Mouse (Mus musculus): ENCODE measurements around the gene Gga2.

Gga2 gene

GRCm38 (mm10) chr7:121938124-121938891 lies 82.7 kb downstream of the Gga2 start:
- DNase-seq (ENCODE audit: low read depth, low spot score), result no peak

DNA sequence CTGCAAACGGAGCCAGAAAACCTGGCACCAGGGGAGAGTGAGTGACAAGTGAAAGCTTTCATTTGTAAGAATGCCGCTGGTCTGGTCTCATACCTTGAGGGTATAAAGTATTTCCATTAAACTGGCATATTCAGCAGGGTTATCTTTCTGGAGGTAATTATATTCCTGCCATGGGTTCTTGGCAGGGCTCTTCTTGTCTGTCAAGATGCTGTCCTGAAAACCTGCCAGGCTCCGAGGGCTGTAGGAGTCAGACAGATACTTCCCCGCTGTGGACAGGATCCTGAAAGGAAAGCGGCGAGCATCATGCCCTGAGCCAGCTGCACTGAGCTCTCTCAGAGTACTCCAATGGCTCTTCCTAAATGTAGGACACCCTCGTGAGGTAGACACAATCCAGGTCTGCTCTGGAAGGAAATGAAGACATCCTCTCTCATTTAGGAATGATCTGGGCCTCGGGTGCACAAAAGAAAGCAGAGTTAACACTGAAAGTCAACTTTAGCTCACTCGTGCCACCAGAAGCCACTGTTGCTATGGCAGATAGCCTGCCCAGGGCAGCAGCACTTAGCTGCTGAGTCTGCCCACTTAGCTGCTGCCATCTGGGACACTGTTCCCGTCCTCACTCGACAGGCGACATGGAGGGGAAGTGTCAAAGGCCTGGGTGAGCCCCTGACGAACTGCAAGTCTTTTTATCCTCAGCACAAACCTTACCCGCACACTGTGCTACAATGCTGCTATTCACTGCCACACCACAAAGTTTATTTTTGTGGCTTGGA lies 84.0 kb downstream of the Gga2 start:
- DNase-seq (ENCODE audit: low read depth, low spot score), result no peak

Data from c-Kit-negative CD71-positive TER-119-positive erythroid progenitor cells, embryonic 14.5 days (primary cell).